Mouse (Mus musculus) cerebellum, adult 2 months (tissue): ENCODE measurements at regions not wholly inside any gene's neighbourhood (a gene's known extent, or its start where the extent isn't known, plus 50 kb on each side); places are given as distances from the start of the nearest gene placed in this dataset.

Experiments
- CTCF ChIP-seq: fragments of 200-500 bp; IDR thresholded peaks from 2 replicates; pipeline ENCODE4 v1.5.1; 2011; ENCODE audit warnings: low read depth, mild to moderate bottlenecking, control low read depth, low read length, moderate library complexity, borderline replicate concordance; ENCODE audit not compliant: insufficient read depth
- POLR2A ChIP-seq: fragments of 200-500 bp; IDR thresholded peaks from 2 replicates; pipeline ENCODE4 v1.6.1; 2011; ENCODE audit warnings: low read length, control low read depth, borderline replicate concordance; ENCODE audit not compliant: insufficient read depth

GRCm38 (mm10) chr9:6435236-6435635 is 165.6 kb upstream of the Ddi1 start:
- no peak for TF ChIP-seq POLR2A
- no peak for TF ChIP-seq CTCF
